Mouse (Mus musculus) layer of hippocampus, adult 9-11 months (tissue): ENCODE data around the gene Bri3.

Experiments
- DNase-seq: peaks from one replicate; pipeline ENCODE4 v3.0.0; 2022

Bri3 gene

GRCm38 (mm10) chr5:144234714-144235113, 9.5 kb upstream of the Bri3 start:
- DNase-seq: peak; percentile 84

GRCm38 (mm10) chr5:144238969-144239368, 5.3 kb upstream of the Bri3 start:
- no peak for DNase-seq

- no peak for DNase-seq
These were observed 1.4 kb downstream of the Bri3 start for GRCm38 (mm10) chr5:144245592-144245991.

- no peak for DNase-seq
These were observed 2.4 kb downstream of the Bri3 start for GRCm38 (mm10) chr5:144246669-144247068.

GRCm38 (mm10) chr5:144247307-144247706, 3.1 kb downstream of the Bri3 start:
- DNase-seq: no peak

- DNase-seq: peak; percentile 84
These were observed 3.8 kb downstream of the Bri3 start for GRCm38 (mm10) chr5:144247906-144248585.

GRCm38 (mm10) chr5:144249871-144250270, 5.6 kb downstream of the Bri3 start:
- no peak for DNase-seq

GRCm38 (mm10) chr5:144251876-144252577, 7.8 kb downstream of the Bri3 start:
- peak; percentile 57 for DNase-seq

GRCm38 (mm10) chr5:144253212-144253611, 9.0 kb downstream of the Bri3 start:
- DNase-seq: no peak

GRCm38 (mm10) chr5:144254122-144254810, 10.0 kb downstream of the Bri3 start:
- DNase-seq: peak; percentile 49

GRCm38 (mm10) chr5:144254811-144255631, 10.8 kb downstream of the Bri3 start:
- peak; percentile 89 for DNase-seq

GRCm38 (mm10) chr5:144255632-144256540, 11.6 kb downstream of the Bri3 start:
- peak; percentile 67 for DNase-seq

- no peak for DNase-seq
These were observed 12.3 kb downstream of the Bri3 start for GRCm38 (mm10) chr5:144256541-144256870.

GRCm38 (mm10) chr5:144256888-144257287, 12.7 kb downstream of the Bri3 start:
- no peak for DNase-seq

GRCm38 (mm10) chr5:144257451-144258110, 13.3 kb downstream of the Bri3 start:
- DNase-seq: no peak

- no peak for DNase-seq
These were observed 13.9 kb downstream of the Bri3 start for GRCm38 (mm10) chr5:144258131-144258611.

GRCm38 (mm10) chr5:144258687-144259086, 14.4 kb downstream of the Bri3 start:
- no peak for DNase-seq

GRCm38 (mm10) chr5:144259228-144259627, 15.0 kb downstream of the Bri3 start:
- DNase-seq: no peak

GRCm38 (mm10) chr5:144260464-144260863, 16.2 kb downstream of the Bri3 start:
- no peak for DNase-seq

GRCm38 (mm10) chr5:144261309-144261708, 17.1 kb downstream of the Bri3 start:
- DNase-seq: no peak

- no peak for DNase-seq
These were observed 17.6 kb downstream of the Bri3 start for GRCm38 (mm10) chr5:144261829-144262228.
